Mouse (Mus musculus) ES-Bruce4 (cell line): ENCODE data around the gene Aplp2.

Experiments used
- CTCF ChIP-seq: IDR thresholded peaks from one replicate; pipeline ENCODE4 v1.8.1; 2011; ENCODE audit warnings: low read depth, low read length
- EP300 ChIP-seq: IDR thresholded peaks from 2 replicates; pipeline ENCODE4 v1.6.1; 2011; ENCODE audit warnings: low read depth, low read length; ENCODE audit not compliant: insufficient read depth
- POLR2A ChIP-seq: IDR thresholded peaks from one replicate; pipeline ENCODE4 v1.8.1; 2011; ENCODE audit warnings: low read length; ENCODE audit not compliant: insufficient read depth

GRCm38 (mm10) chr9:31145272-31145925 is 66.2 kb downstream of the Aplp2 start:
- TF ChIP-seq POLR2A (no peak), CTCF (no peak), EP300 (no peak)
